Mouse (Mus musculus) kidney, postnatal 14 days (tissue): ENCODE results near the gene Pth1r.

ENCODE experiments used
- DNase-seq: peaks from one replicate; pipeline ENCODE4 v3.0.0; 2022; ENCODE audit warnings: mixed read lengths

Pth1r gene

GRCm38 (mm10) chr9:110746961-110747360 lies at the start of gene Pth1r:
Gene Pth1r (minus strand): TSS chr9:110747145.
- peak; percentile 79 for DNase-seq

GRCm38 (mm10) chr9:110790462-110790861 lies 43.5 kb upstream of the Pth1r start:
- DNase-seq: no peak

- DNase-seq: no peak
Measured at GRCm38 (mm10) chr9:110788169-110788568, 41.2 kb upstream of the Pth1r start.

GRCm38 (mm10) chr9:110783611-110784010 lies 36.7 kb upstream of the Pth1r start:
- no peak for DNase-seq

- peak; percentile 94 for DNase-seq
Measured at GRCm38 (mm10) chr9:110781731-110782130, 34.8 kb upstream of the Pth1r start.

- peak; percentile 96 for DNase-seq
Measured at GRCm38 (mm10) chr9:110781256-110781721, 34.3 kb upstream of the Pth1r start.

GRCm38 (mm10) chr9:110779242-110779913 lies 32.4 kb upstream of the Pth1r start:
- peak; percentile 34 for DNase-seq

GRCm38 (mm10) chr9:110778559-110778958 lies 31.6 kb upstream of the Pth1r start:
- DNase-seq: no peak

GRCm38 (mm10) chr9:110778100-110778499 lies 31.2 kb upstream of the Pth1r start:
- no peak for DNase-seq

- no peak for DNase-seq
Measured at GRCm38 (mm10) chr9:110775269-110776022, 28.5 kb upstream of the Pth1r start.

GRCm38 (mm10) chr9:110774403-110775268 lies 27.7 kb upstream of the Pth1r start:
- peak; percentile 50 for DNase-seq

GRCm38 (mm10) chr9:110772336-110772735 lies 25.4 kb upstream of the Pth1r start:
- no peak for DNase-seq

- DNase-seq: no peak
Measured at GRCm38 (mm10) chr9:110763405-110763804, 16.5 kb upstream of the Pth1r start.

GRCm38 (mm10) chr9:110762763-110763162 lies 15.8 kb upstream of the Pth1r start:
- DNase-seq: no peak

GRCm38 (mm10) chr9:110760886-110761285 lies 13.9 kb upstream of the Pth1r start:
- no peak for DNase-seq

GRCm38 (mm10) chr9:110759265-110759664 lies 12.3 kb upstream of the Pth1r start:
- peak; percentile 82 for DNase-seq

GRCm38 (mm10) chr9:110758605-110759004 lies 11.7 kb upstream of the Pth1r start:
- DNase-seq: peak; percentile 76

- DNase-seq: no peak
Measured at GRCm38 (mm10) chr9:110757816-110758215, 10.9 kb upstream of the Pth1r start.

- DNase-seq: no peak
Measured at GRCm38 (mm10) chr9:110753773-110754172, 6.8 kb upstream of the Pth1r start.

GRCm38 (mm10) chr9:110752917-110753435 lies 6.0 kb upstream of the Pth1r start:
- no peak for DNase-seq

- DNase-seq: no peak
Measured at GRCm38 (mm10) chr9:110751412-110751811, 4.5 kb upstream of the Pth1r start.

GRCm38 (mm10) chr9:110750404-110751187 lies 3.7 kb upstream of the Pth1r start:
- peak; percentile 48 for DNase-seq
